Mouse (Mus musculus): ENCODE results near the gene Ndufc1. TPM values are rescaled to one million over a fixed set of nuclear protein-coding genes. Genes with fewer than 3 reads are reported as not detected.
"Not testable (repeated sequence)": the region's sequence is repeated elsewhere in the genome, so short reads cannot be mapped to it uniquely, and the experiment has no call there.

Ndufc1 gene
- 133 and 140 TPM in 2 replicates for polyA plus RNA-seq (2012; ENCODE audit: insufficient read depth, insufficient read length, missing spikeins)

GRCm38 (mm10) chr3:51408561-51409183, at the start of gene Ndufc1:
Ndufc1 (minus strand) TSS chr3:51408988.
- TF ChIP-seq CTCF (IDR thresholded peaks at IDR 0.05; ENCODE audit: low read depth, low read length) (peak; percentile 60), POLR2A (IDR thresholded peaks at IDR 0.05; ENCODE audit: borderline replicate concordance, low read depth, low read length) (no peak; the same call in 1 of the 2 replicates)
- peak within 1 kb of the TSS; percentile 65 for H3K27ac ChIP-seq (ENCODE audit: insufficient read depth, low read depth, low read length)
- H3K4me1 ChIP-seq (ENCODE audit: control insufficient read depth, insufficient read depth, low read length) = peaks cover 13% of the 10 kb centered on the region
- H3K4me3 ChIP-seq (ENCODE audit: insufficient read depth, low read length) = peak within 1 kb of the TSS; percentile 90

- peaks cover 2% of the 10 kb centered on the region; the same call in 1 of the 2 replicates for H3K4me1 ChIP-seq (ENCODE audit: control insufficient read depth, insufficient read depth, low read length)
- H3K4me3 ChIP-seq (ENCODE audit: insufficient read depth, low read length) = no peak overlapping the region
- TF ChIP-seq POLR2A (IDR thresholded peaks at IDR 0.05; ENCODE audit: borderline replicate concordance, low read depth, low read length) (no peak), CTCF (IDR thresholded peaks at IDR 0.05; ENCODE audit: low read depth, low read length) (no peak)
- no peak overlapping the region for H3K27ac ChIP-seq (ENCODE audit: insufficient read depth, low read depth, low read length)
These were observed 26.2 kb upstream of the Ndufc1 start for GRCm38 (mm10) chr3:51434871-51435595.

- not testable (repeated sequence) for H3K4me3 ChIP-seq (ENCODE audit: insufficient read depth, low read length); H3K27ac ChIP-seq (ENCODE audit: insufficient read depth, low read depth, low read length); H3K4me1 ChIP-seq (ENCODE audit: control insufficient read depth, insufficient read depth, low read length)
These were observed 25.6 kb upstream of the Ndufc1 start for GRCm38 (mm10) chr3:51434364-51434763.

- H3K4me1 ChIP-seq (ENCODE audit: control insufficient read depth, insufficient read depth, low read length) = peaks cover 33% of the 10 kb centered on the region
These were observed 16.6 kb upstream of the Ndufc1 start for GRCm38 (mm10) chr3:51425394-51425793.

GRCm38 (mm10) chr3:51421921-51422320, 13.1 kb upstream of the Ndufc1 start:
- no peak for TF ChIP-seq CTCF (IDR thresholded peaks at IDR 0.05; ENCODE audit: low read depth, low read length)
- no peak for TF ChIP-seq POLR2A (IDR thresholded peaks at IDR 0.05; ENCODE audit: borderline replicate concordance, low read depth, low read length)
- Histone ChIP-seq H3K4me3 (ENCODE audit: insufficient read depth, low read length) (no peak overlapping the region), H3K27ac (ENCODE audit: insufficient read depth, low read depth, low read length) (0 out of 2 replicates have a peak overlapping the region, but pooled peaks have one; percentile 1), H3K4me1 (ENCODE audit: control insufficient read depth, insufficient read depth, low read length) (peaks cover 34% of the 10 kb centered on the region)

More at GRCm38 (mm10) chr3:51425394-51425793, 16.6 kb upstream of the Ndufc1 start:
- no peak overlapping the region for H3K4me3 ChIP-seq (ENCODE audit: insufficient read depth, low read length)
- H3K27ac ChIP-seq (ENCODE audit: insufficient read depth, low read depth, low read length) = no peak overlapping the region
- no peak for TF ChIP-seq POLR2A (IDR thresholded peaks at IDR 0.05; ENCODE audit: borderline replicate concordance, low read depth, low read length)

GRCm38 (mm10) chr3:51417966-51418365, 9.2 kb upstream of the Ndufc1 start:
- H3K27ac ChIP-seq (ENCODE audit: insufficient read depth, low read depth, low read length) = no peak overlapping the region
- H3K4me1 ChIP-seq (ENCODE audit: control insufficient read depth, insufficient read depth, low read length) = peaks cover 45% of the 10 kb centered on the region
- TF ChIP-seq CTCF (IDR thresholded peaks at IDR 0.05; ENCODE audit: low read depth, low read length) = no peak
- TF ChIP-seq POLR2A (IDR thresholded peaks at IDR 0.05; ENCODE audit: borderline replicate concordance, low read depth, low read length) = no peak
- H3K4me3 ChIP-seq (ENCODE audit: insufficient read depth, low read length) = no peak overlapping the region

GRCm38 (mm10) chr3:51417485-51417884, 8.7 kb upstream of the Ndufc1 start:
- no peak for TF ChIP-seq CTCF (IDR thresholded peaks at IDR 0.05; ENCODE audit: low read depth, low read length)
- peaks cover 43% of the 10 kb centered on the region for H3K4me1 ChIP-seq (ENCODE audit: control insufficient read depth, insufficient read depth, low read length)
- H3K27ac ChIP-seq (ENCODE audit: insufficient read depth, low read depth, low read length) = no peak overlapping the region
- H3K4me3 ChIP-seq (ENCODE audit: insufficient read depth, low read length) = peak overlapping the region; percentile 83; the same call in 1 of the 2 replicates

GRCm38 (mm10) chr3:51417135-51417458, 8.3 kb upstream of the Ndufc1 start:
- Histone ChIP-seq H3K4me1 (ENCODE audit: control insufficient read depth, insufficient read depth, low read length) (peaks cover 44% of the 10 kb centered on the region), H3K4me3 (ENCODE audit: insufficient read depth, low read length) (peak overlapping the region; percentile 83), H3K27ac (ENCODE audit: insufficient read depth, low read depth, low read length) (peak overlapping the region; percentile 75)
- TF ChIP-seq CTCF (IDR thresholded peaks at IDR 0.05; ENCODE audit: low read depth, low read length) (no peak), POLR2A (IDR thresholded peaks at IDR 0.05; ENCODE audit: borderline replicate concordance, low read depth, low read length) (no peak)

GRCm38 (mm10) chr3:51416364-51417134, 7.8 kb upstream of the Ndufc1 start:
- Histone ChIP-seq H3K4me3 (ENCODE audit: insufficient read depth, low read length) (peak overlapping the region; percentile 83), H3K27ac (ENCODE audit: insufficient read depth, low read depth, low read length) (peak overlapping the region; percentile 75), H3K4me1 (ENCODE audit: control insufficient read depth, insufficient read depth, low read length) (peaks cover 40% of the 10 kb centered on the region)
- no peak for TF ChIP-seq POLR2A (IDR thresholded peaks at IDR 0.05; ENCODE audit: borderline replicate concordance, low read depth, low read length)
- no peak for TF ChIP-seq CTCF (IDR thresholded peaks at IDR 0.05; ENCODE audit: low read depth, low read length)

- Histone ChIP-seq H3K4me3 (ENCODE audit: insufficient read depth, low read length) (peak overlapping the region; percentile 83), H3K27ac (ENCODE audit: insufficient read depth, low read depth, low read length) (peak overlapping the region; percentile 75), H3K4me1 (ENCODE audit: control insufficient read depth, insufficient read depth, low read length) (peaks cover 38% of the 10 kb centered on the region)
- no peak for TF ChIP-seq CTCF (IDR thresholded peaks at IDR 0.05; ENCODE audit: low read depth, low read length)
- no peak for TF ChIP-seq POLR2A (IDR thresholded peaks at IDR 0.05; ENCODE audit: borderline replicate concordance, low read depth, low read length)
These were observed 7.2 kb upstream of the Ndufc1 start for GRCm38 (mm10) chr3:51416073-51416363.
